Mouse (Mus musculus) neural tube, embryonic 12.5 days (tissue): ENCODE measurements around the gene Defa32. TPM values are rescaled to one million over a fixed set of nuclear protein-coding genes. Genes with fewer than 3 reads are reported as not detected.
"Not testable (repeated sequence)": the region's sequence is repeated elsewhere in the genome, so short reads cannot be mapped to it uniquely, and the experiment has no call there.

Experiments used
- ATAC-seq: fragments of 200-750 bp; cut with Nextera tagmentation; 2 replicates; pipeline ENCODE4 v1.8.0; 2017; ENCODE audit warnings: low read depth, mild to moderate bottlenecking, moderate TSS enrichment, moderate library complexity; ENCODE audit not compliant: low FRiP score
- H3K27ac ChIP-seq: fragments of 300-500 bp; sonication (generic); 2 replicates; pipeline ENCODE4 v1.5.1; 2016
- H3K27me3 ChIP-seq: fragments of 300-500 bp; sonication (generic); replicated peaks from 2 replicates; pipeline ENCODE4 v1.6.1; 2016; ENCODE audit warnings: mild to moderate bottlenecking
- H3K36me3 ChIP-seq: fragments of 300-500 bp; sonication (generic); 2 replicates; pipeline ENCODE4 v1.6.1; 2016; ENCODE audit warnings: mild to moderate bottlenecking
- H3K4me1 ChIP-seq: fragments of 300-500 bp; sonication (generic); 2 replicates; pipeline ENCODE4 v1.6.1; 2016
- H3K4me2 ChIP-seq: fragments of 300-500 bp; sonication (generic); replicated peaks from 2 replicates; pipeline ENCODE4 v1.6.1; 2016; ENCODE audit warnings: mild to moderate bottlenecking
- H3K4me3 ChIP-seq: fragments of 300-500 bp; sonication (generic); 2 replicates; pipeline ENCODE4 v1.5.1; 2016
- H3K9ac ChIP-seq: fragments of 300-500 bp; sonication (generic); 2 replicates; pipeline ENCODE4 v1.6.1; 2016; ENCODE audit warnings: mild to moderate bottlenecking
- H3K9me3 ChIP-seq: fragments of 300-500 bp; sonication (generic); 2 replicates; pipeline ENCODE4 v1.6.1; 2016; ENCODE audit warnings: mild to moderate bottlenecking
- WGBS: fragments of 180-500 bp; shearing (Covaris S2); methylation state at CpG from one replicate; pipeline ENCODE4 v1.1.7; 2016; 5-methylcytosine and 5-hydroxymethylcytosine counted together
- polyA plus RNA-seq: library from polyadenylated mRNA; unstranded; fragments of >200 nt; fragmentation: Nextera tagmentation; extraction: Ambion mirVana; gene quantifications from 2 replicates; pipeline ENCODE4 v1.2.1, GENCODE M21; 2016

Gene Defa32
- polyA plus RNA-seq: not detected in 2 replicates

DNA sequence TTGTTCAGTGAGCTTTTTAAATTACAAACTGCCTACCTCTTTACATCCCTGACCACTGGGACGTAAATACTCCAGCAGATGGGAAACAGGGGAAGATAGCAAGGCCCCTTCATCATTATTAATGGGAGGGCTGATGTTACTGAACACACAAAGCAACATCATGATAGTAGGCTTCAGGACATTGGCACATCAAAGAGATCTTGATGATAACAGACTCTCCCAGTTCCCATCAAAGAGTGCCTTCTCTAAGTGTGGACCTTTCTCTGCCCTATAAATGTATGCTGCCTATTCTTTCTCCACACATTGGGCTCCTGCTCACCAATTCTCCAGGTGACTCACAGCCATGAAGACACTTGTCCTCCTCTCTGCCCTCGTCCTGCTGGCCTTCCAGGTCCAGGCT, at the start of gene Defa32:
Gene Defa32 (plus strand): TSS at position 301 of the 400 bp plus-strand sequence.
- not testable (repeated sequence) for ATAC-seq, H3K27me3 ChIP-seq, H3K9me3 ChIP-seq, H3K4me3 ChIP-seq, H3K9ac ChIP-seq, H3K27ac ChIP-seq, H3K4me2 ChIP-seq, H3K36me3 ChIP-seq, H3K4me1 ChIP-seq
- WGBS: no CpG with 5 or more reads among the region's 2 CpGs

DNA sequence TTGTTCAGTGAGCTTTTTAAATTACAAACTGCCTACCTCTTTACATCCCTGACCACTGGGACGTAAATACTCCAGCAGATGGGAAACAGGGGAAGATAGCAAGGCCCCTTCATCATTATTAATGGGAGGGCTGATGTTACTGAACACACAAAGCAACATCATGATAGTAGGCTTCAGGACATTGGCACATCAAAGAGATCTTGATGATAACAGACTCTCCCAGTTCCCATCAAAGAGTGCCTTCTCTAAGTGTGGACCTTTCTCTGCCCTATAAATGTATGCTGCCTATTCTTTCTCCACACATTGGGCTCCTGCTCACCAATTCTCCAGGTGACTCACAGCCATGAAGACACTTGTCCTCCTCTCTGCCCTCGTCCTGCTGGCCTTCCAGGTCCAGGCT, 19.9 kb upstream of the Defa32 start, which contains the start of gene Defa20:
Gene Defa20 (plus strand): TSS at position 301 of the 400 bp plus-strand sequence.
- H3K4me1 ChIP-seq, H3K27me3 ChIP-seq, H3K27ac ChIP-seq, H3K4me3 ChIP-seq, H3K9me3 ChIP-seq, H3K4me2 ChIP-seq, ATAC-seq, H3K9ac ChIP-seq, H3K36me3 ChIP-seq: not testable (repeated sequence)
- WGBS: no CpG with 5 or more reads among the region's 2 CpGs

DNA sequence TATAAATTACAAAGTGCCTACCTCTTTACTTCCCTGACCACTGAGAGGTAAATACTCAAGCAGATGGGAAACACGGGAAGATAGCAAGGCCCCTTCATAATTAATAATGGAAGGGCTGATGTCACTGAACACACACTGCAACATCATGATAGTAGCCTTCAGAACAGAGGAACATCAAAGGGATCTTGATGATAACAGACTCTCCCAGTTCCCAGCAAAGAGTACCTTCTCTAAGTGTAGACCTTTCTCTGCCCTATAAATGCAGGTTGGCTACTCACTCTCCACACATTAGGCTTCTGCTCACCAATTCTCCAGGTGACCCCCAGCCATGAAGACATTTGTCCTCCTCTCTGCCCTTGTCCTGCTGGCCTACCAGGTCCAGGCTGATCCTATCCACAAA, 36.3 kb downstream of the Defa32 start, which contains the start of gene Defa37:
Gene Defa37 (plus strand): TSS at position 301 of the 400 bp plus-strand sequence.
- not testable (repeated sequence) for H3K4me3 ChIP-seq, H3K27me3 ChIP-seq, H3K27ac ChIP-seq, H3K36me3 ChIP-seq, H3K4me2 ChIP-seq, ATAC-seq, H3K9me3 ChIP-seq, H3K9ac ChIP-seq, H3K4me1 ChIP-seq
- no CpG with 5 or more reads among the region's 1 CpGs for WGBS

Other genes with a start within 250 kb of the Defa32 start
- gene Defa27, start 213.5 kb upstream of the Defa32 start, polyA plus RNA-seq: not detected in 2 replicates
- gene Defa29, start 202.0 kb upstream of the Defa32 start, polyA plus RNA-seq: not detected in 2 replicates
- gene Defa2, start 150.5 kb upstream of the Defa32 start, polyA plus RNA-seq: not detected in 2 replicates
- gene Defa33, start 137.2 kb upstream of the Defa32 start, polyA plus RNA-seq: not detected in 2 replicates
- gene Defa36, start 101.6 kb upstream of the Defa32 start, polyA plus RNA-seq: not detected in 2 replicates
- not detected in 2 replicates for gene Gm7849, start 72.5 kb upstream of the Defa32 start, polyA plus RNA-seq
- not detected in 2 replicates for gene Defa20, start 19.8 kb upstream of the Defa32 start, polyA plus RNA-seq
- gene Defa37, start 36.4 kb downstream of the Defa32 start, polyA plus RNA-seq: not detected in 2 replicates
- not detected in 2 replicates for gene Defa28, start 54.0 kb downstream of the Defa32 start, polyA plus RNA-seq
- gene Gm7861, start 65.5 kb downstream of the Defa32 start, polyA plus RNA-seq: not detected in 2 replicates
- gene Defa26, start 89.2 kb downstream of the Defa32 start, polyA plus RNA-seq: not detected in 2 replicates
- not detected in 2 replicates for gene Defa17, start 126.7 kb downstream of the Defa32 start, polyA plus RNA-seq
- not detected in 2 replicates for gene Defa34, start 136.8 kb downstream of the Defa32 start, polyA plus RNA-seq
- gene AY761184, start 174.6 kb downstream of the Defa32 start, polyA plus RNA-seq: not detected in 2 replicates
- gene Defa24, start 205.5 kb downstream of the Defa32 start, polyA plus RNA-seq: not detected in 2 replicates